Mouse (Mus musculus) lung, adult 18-20 months (tissue): ENCODE results near the gene Mtss1l.
A peak's percentile ranks its signal among the peaks of the same experiment; 100 is the strongest.

ENCODE experiments used
- DNase-seq, 2 experiments: peaks; one replicate each; pipeline ENCODE4 v3.0.0; 2022; ENCODE audit warnings: mixed read lengths in 2 of 2

Gene Mtss1l

GRCm38 (mm10) chr8:110720685-110721598, at the start of gene Mtss1l:
TSS of gene Mtss1l (plus strand) at chr8:110721476.
- peak; percentile 81 to 83 for DNase-seq

- peak; percentile 46 to 63 for DNase-seq
These were observed 49.1 kb upstream of the Mtss1l start for GRCm38 (mm10) chr8:110672133-110672532.

- DNase-seq: peak in 1 of 2 experiments; percentile 45
These were observed 48.1 kb upstream of the Mtss1l start for GRCm38 (mm10) chr8:110673168-110673567.

GRCm38 (mm10) chr8:110674589-110674988, 46.7 kb upstream of the Mtss1l start:
- DNase-seq: no peak

- DNase-seq: peak; percentile 21 to 36
These were observed 44.6 kb upstream of the Mtss1l start for GRCm38 (mm10) chr8:110676702-110677101.

GRCm38 (mm10) chr8:110677174-110677660, 44.1 kb upstream of the Mtss1l start:
- DNase-seq: no peak

GRCm38 (mm10) chr8:110678989-110679388, 42.3 kb upstream of the Mtss1l start:
- no peak for DNase-seq

- DNase-seq: peak; percentile 81 to 82
These were observed 33.5 kb upstream of the Mtss1l start for GRCm38 (mm10) chr8:110687726-110688125.

GRCm38 (mm10) chr8:110689961-110690360, 31.3 kb upstream of the Mtss1l start:
- DNase-seq: no peak

- DNase-seq: no peak
These were observed 27.1 kb upstream of the Mtss1l start for GRCm38 (mm10) chr8:110694226-110694625.

- no peak for DNase-seq
These were observed 26.4 kb upstream of the Mtss1l start for GRCm38 (mm10) chr8:110694826-110695225.

GRCm38 (mm10) chr8:110695431-110695830, 25.8 kb upstream of the Mtss1l start:
- DNase-seq: no peak

- DNase-seq: no peak
These were observed 25.2 kb upstream of the Mtss1l start for GRCm38 (mm10) chr8:110696051-110696450.

GRCm38 (mm10) chr8:110697571-110697970, 23.7 kb upstream of the Mtss1l start:
- DNase-seq: no peak

GRCm38 (mm10) chr8:110698098-110698497, 23.2 kb upstream of the Mtss1l start:
- DNase-seq: no peak

- DNase-seq: no peak
These were observed 21.8 kb upstream of the Mtss1l start for GRCm38 (mm10) chr8:110699501-110699900.

GRCm38 (mm10) chr8:110700561-110700960, 20.7 kb upstream of the Mtss1l start:
- no peak for DNase-seq

- DNase-seq: no peak
These were observed 18.4 kb upstream of the Mtss1l start for GRCm38 (mm10) chr8:110702636-110703459.

- no peak for DNase-seq
These were observed 17.7 kb upstream of the Mtss1l start for GRCm38 (mm10) chr8:110703460-110704061.

GRCm38 (mm10) chr8:110704103-110704502, 17.2 kb upstream of the Mtss1l start:
- DNase-seq: no peak

GRCm38 (mm10) chr8:110705391-110706287, 15.6 kb upstream of the Mtss1l start:
- DNase-seq: no peak
